Mouse (Mus musculus) bone marrow, adult 2 months (tissue): ENCODE results near the gene Sorcs1. TPM values are rescaled to one million over a fixed set of nuclear protein-coding genes. Genes with fewer than 3 reads are reported as not detected.

Source experiments
- H3K27ac ChIP-seq: fragments of 200-500 bp; 2 replicates; pipeline ENCODE4 v1.5.1; 2012; ENCODE audit warnings: low read depth, mild to moderate bottlenecking, control low read depth, inconsistent platforms, low read length; ENCODE audit not compliant: control insufficient read depth, poor library complexity, insufficient read depth
- H3K4me1 ChIP-seq: fragments of 200-500 bp; 2 replicates; pipeline ENCODE4 v1.6.1; 2011; ENCODE audit warnings: low read length; ENCODE audit not compliant: control insufficient read depth, insufficient read depth
- H3K4me3 ChIP-seq: fragments of 200-500 bp; replicated peaks from 2 replicates; pipeline ENCODE3; 2011; ENCODE audit warnings: mild to moderate bottlenecking, low read depth, low read length, control low read depth; ENCODE audit not compliant: control insufficient read depth
- CTCF ChIP-seq: fragments of 200-500 bp; IDR thresholded peaks from 2 replicates; pipeline ENCODE4 v1.5.1; 2011; ENCODE audit warnings: low read length, control low read depth; ENCODE audit not compliant: control insufficient read depth, insufficient read depth
- POLR2A ChIP-seq: fragments of 200-500 bp; IDR thresholded peaks from 2 replicates; pipeline ENCODE4 v1.6.1; 2011; ENCODE audit warnings: low read depth, mild to moderate bottlenecking, control low read depth, low read length, borderline replicate concordance; ENCODE audit not compliant: control insufficient read depth
- WGBS: fragments of 180-500 bp; shearing (Covaris S2); methylation state at CpG from one replicate; pipeline ENCODE4 v1.1.7; 2018; 5-methylcytosine and 5-hydroxymethylcytosine counted together
- polyA plus RNA-seq: library from polyadenylated mRNA; stranded (reverse); fragments of >200 nt; gene quantifications from 2 replicates; pipeline ENCODE4 v1.2.4, GENCODE M21; 2011; ENCODE audit warnings: low replicate concordance; ENCODE audit not compliant: missing spikeins, insufficient read depth, insufficient read length

Sorcs1 gene
- polyA plus RNA-seq, 1 experiment, result not detected

DNA sequence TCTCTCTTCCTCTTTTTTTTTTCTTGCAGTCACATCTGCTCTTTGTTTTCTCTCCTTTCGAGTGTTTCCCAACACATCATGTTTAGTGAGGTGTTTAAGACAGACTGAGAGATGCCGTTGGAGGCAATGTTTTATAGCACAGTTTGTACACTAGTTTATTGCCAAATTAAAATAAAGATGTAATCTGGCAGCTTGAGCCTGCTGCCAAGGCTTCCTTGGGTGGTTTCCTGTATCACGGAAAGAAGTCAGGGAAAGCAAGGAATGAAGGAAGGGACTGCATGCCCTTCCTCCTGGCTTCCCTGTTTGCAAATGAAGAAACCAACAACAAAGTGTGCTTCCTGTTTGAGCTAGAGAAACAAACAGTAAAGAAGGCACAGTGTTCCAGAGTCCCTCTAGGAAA, 352.3 kb downstream of the Sorcs1 start:
- H3K4me1 ChIP-seq, result no peaks in the 10 kb centered on the region
- 65% methylated on average over 3 of the region's 3 CpGs for WGBS
- no peak overlapping the region for H3K27ac ChIP-seq
- TF ChIP-seq CTCF (no peak), POLR2A (no peak)
- no peak overlapping the region for H3K4me3 ChIP-seq

DNA sequence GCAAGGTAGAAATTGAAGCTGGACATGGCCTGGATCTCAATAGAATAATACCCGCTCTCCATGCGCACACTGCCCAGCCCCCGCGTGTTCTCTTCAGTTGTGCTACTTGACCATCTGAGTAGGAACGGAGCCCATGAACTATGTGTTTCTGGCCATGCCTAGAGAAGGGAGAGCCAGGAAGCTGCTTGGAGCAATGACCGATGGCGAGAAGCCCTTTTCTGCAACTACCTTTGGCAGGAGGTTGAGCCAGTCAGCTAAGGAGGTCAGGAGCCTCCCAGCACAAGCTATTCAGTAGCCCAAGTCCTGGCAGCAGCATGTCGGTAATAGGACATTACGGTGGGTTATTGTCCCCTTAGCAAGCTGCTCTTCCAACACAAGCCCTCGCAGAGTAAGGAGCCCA, 352.8 kb downstream of the Sorcs1 start:
- Histone ChIP-seq H3K4me3 (no peak overlapping the region), H3K4me1 (no peaks in the 10 kb centered on the region), H3K27ac (no peak overlapping the region)
- TF ChIP-seq CTCF (no peak), POLR2A (no peak)
- 86% methylated on average over 10 of the region's 10 CpGs for WGBS

DNA sequence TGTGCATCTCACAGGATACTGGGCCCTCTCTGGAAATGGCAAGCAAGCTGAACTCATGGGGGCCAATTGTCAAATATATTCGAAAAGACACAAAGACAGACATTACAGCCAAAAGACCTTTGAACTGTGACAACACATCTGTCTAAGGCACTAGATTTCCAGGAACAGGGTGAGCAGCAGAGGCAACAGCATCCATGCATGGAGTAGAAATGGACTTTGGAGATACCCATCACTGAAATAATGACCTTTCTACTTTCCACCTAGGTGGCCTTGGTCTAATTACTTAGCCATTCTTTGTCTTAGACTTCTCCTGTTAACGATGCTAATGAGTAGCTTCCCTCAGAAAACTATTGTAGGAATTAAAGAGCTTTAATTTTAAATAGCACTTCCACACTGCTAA, 371.4 kb downstream of the Sorcs1 start:
- no peak overlapping the region for H3K4me3 ChIP-seq
- no peak overlapping the region for H3K27ac ChIP-seq
- H3K4me1 ChIP-seq, result no peaks in the 10 kb centered on the region
- TF ChIP-seq POLR2A (no peak), CTCF (no peak)
- WGBS, result 78% methylated on average over 2 of the region's 2 CpGs

DNA sequence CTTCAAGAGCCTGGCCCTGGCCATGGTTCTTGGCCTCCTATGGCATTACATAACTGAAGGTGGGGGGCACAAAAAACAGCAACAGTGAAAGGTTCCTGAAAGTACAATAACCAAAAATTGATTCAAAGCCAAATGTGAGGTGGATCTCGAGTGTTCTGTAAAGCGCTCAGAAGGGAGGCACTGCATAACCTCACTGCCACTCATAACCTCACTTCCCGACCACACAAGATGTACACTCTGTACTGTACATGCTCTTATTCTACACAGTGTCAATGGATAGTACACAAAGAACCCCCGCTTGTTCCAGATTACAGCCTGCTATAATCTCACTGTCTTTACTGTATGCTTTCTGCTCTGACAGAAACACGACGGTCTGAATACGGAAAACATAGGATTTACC, 384.2 kb downstream of the Sorcs1 start:
- H3K4me1 ChIP-seq, result no peaks in the 10 kb centered on the region
- WGBS, result 77% methylated on average over 7 of the region's 7 CpGs

DNA sequence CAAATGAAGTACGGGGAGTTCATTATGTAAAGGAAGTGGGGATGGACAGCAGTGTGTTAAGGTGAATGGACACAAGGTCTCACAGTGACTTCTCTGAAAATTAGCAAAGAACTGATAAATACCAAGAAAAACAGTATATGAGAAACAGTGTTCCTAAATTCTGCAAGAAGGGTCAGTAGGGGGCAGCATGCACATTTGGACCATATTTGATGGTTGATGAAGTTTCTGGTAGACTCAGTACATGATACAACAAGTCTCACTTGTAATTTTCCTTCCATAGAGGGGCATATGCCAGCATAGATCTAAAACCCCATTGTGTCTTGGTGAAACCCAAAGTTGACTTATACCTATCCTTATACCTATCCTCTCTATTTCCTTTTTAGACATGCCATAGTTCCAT, 414.0 kb downstream of the Sorcs1 start:
- Histone ChIP-seq H3K4me3 (no peak overlapping the region), H3K27ac (no peak overlapping the region), H3K4me1 (no peaks in the 10 kb centered on the region)
- TF ChIP-seq POLR2A (no peak), CTCF (no peak)
- WGBS, result 31% methylated on average over 1 of the region's 1 CpGs

More for the DNA sequence above, 384.2 kb downstream of the Sorcs1 start:
- TF ChIP-seq CTCF (no peak), POLR2A (no peak)
- Histone ChIP-seq H3K27ac (no peak overlapping the region), H3K4me3 (no peak overlapping the region)

DNA sequence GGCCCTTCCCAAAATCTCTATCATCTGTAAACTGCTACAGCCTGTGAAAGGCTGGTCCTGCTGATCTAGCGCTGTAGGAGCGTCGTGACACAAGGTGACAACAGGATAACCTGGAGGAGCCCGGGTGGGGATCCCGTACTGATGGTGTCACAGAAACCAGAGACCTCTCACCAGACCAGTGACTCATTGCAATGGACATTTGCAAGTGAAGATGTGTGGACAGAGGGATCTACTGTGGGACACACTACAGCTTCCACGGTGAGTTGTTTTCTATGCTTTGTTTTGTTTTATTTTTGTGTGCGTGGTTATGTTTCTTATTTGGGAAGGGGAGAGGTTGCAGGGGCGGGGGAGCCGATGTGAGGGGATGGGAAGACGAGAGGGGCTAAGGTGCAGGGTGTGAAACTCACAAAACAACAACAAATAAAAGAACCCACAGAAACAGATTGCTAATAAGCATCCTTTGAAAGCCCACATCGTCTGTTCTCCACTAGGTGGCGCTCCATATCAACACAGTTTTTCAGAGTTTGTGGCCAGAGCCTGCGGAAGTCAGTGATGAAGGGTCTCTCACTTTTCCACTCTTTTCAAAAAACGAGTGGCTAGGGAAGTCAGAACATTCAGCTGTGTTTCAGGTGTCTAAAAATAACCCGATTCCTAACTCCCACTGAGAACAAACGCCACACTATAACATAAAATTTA, 419.6 kb downstream of the Sorcs1 start:
- no peak overlapping the region for H3K27ac ChIP-seq
- no peak overlapping the region for H3K4me3 ChIP-seq
- 37% methylated on average over 16 of the region's 16 CpGs for WGBS
- H3K4me1 ChIP-seq, result no peaks in the 10 kb centered on the region
- no peak for TF ChIP-seq CTCF
- TF ChIP-seq POLR2A, result no peak

DNA sequence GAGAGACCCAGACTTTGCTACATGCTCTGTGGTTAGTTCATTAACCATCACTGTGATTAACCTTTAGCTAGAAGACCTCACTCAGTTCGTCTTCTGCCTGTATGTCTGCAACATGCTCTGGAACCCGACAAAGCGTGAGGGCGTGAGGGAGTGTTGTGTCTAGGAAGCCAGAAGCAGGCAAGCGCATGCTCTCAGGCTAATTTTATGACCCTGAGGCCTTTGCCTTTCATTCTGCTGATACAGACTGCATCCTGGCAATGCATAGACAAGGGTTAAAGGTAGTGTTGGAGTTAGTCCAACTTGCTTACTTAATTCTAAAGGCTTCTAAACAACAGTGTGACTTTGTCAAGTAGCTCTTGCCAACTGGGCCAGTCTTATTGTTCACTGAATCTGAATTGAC, 458.0 kb downstream of the Sorcs1 start:
- TF ChIP-seq CTCF, result no peak
- no peak for TF ChIP-seq POLR2A
- no peaks in the 10 kb centered on the region for H3K4me1 ChIP-seq
- H3K27ac ChIP-seq, result no peak overlapping the region
- 70% methylated on average over 5 of the region's 5 CpGs for WGBS
- H3K4me3 ChIP-seq, result no peak overlapping the region

DNA sequence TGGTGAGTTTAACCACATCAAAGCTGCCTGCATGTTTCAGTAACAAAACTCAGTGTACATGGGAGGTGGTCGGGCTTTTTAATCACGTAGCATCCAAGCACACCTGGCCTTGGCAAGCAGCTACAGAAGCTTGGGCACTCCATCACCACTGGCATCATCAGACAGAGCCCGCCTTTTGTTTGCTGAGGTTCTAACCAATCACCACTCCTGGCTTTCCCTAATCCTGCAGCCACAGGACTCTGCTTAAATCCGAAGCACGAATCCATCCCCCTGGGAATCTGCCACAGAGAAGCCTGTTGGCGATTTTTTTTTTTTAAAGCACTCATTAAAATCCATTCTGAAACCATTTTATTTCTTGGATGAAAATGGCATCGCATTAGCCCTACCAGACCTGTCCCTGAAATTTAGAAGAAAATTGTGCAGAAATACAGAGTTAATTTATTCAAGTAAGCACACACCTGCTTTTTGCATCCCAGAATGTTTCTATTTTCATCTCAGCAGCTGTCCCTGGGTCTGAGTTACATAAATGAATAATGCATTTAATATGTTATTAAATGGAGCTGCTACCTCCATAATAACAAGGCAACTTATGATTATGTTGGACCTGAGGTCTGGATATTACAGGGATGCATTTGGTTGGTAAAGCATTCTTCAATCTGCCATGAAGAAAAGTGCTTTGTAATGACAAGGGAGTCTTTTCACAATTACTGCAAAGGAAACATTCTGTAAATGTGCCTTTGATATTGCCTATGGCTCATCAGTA, 463.8 kb downstream of the Sorcs1 start:
- H3K27ac ChIP-seq, result no peak overlapping the region
- H3K4me1 ChIP-seq, result no peaks in the 10 kb centered on the region
- WGBS, result 48% methylated on average over 7 of the region's 7 CpGs
- H3K4me3 ChIP-seq, result no peak overlapping the region
- TF ChIP-seq CTCF (no peak), POLR2A (no peak)

DNA sequence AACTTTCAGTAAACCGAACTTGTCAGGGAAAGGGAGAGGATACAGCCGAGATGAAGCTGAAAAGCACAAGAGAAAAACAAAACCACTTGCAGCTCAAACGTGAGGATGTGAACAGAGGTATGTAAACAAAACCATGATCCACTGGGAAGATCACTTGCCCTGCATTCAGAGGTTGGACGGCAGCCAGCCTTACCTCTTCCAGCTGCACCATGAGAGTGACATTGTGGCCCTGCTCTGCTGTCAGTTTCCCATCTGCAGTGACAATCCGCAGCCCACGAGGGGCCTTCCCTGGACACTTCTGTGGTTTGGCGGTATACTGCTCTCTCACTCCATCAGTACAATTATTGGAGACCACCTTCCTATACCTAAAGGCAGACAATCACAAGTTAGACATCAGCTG, 468.0 kb downstream of the Sorcs1 start:
- Histone ChIP-seq H3K27ac (no peak overlapping the region), H3K4me1 (no peaks in the 10 kb centered on the region), H3K4me3 (no peak overlapping the region)
- 71% methylated on average over 7 of the region's 7 CpGs for WGBS
- TF ChIP-seq CTCF (no peak), POLR2A (no peak)
